Mouse (Mus musculus): ENCODE measurements at regions not wholly inside any gene's neighbourhood (a gene's known extent, or its start where the extent isn't known, plus 50 kb on each side); places are given as distances from the start of the nearest gene placed in this dataset.

DNA sequence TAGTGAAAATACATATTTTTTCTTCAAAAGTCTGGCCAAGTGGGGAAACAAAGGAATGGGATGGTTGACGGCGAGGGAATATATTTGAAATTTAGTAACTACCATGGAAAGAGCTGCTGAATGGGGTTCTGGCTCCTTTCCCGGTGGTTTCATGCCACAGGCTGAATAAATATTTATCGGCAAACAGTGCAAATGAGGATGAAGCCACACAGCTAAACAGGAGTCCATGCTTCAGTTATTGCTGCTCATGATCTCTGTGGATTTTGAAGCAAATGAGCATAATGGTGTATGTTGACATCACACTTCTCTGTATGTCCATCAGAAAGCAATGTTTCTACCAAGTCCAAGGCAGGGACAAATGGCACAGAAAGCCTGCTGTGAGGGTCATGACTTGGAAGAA is 3580.6 kb upstream of the Gm7489 start:
- Histone ChIP-seq H3K4me2 (ENCODE audit: low read depth, low read length) (no peak overlapping the region), H3K9ac (replicated peaks; ENCODE audit: low read length) (no peak overlapping the region), H3K27ac (replicated peaks; ENCODE audit: low read depth, low read length) (no peak overlapping the region), H3K36me3 (replicated peaks; ENCODE audit: control insufficient read depth, insufficient read depth, low read depth, low read length) (no peaks in the 10 kb centered on the region), H3K4me1 (ENCODE audit: control insufficient read depth, insufficient read depth, low read length) (no peaks in the 10 kb centered on the region), H3K27me3 (ENCODE audit: control insufficient read depth, insufficient read depth, low read length) (no peaks in the 10 kb centered on the region), H3K9me3 (replicated peaks; ENCODE audit: control insufficient read depth, low read length) (no peaks in the 10 kb centered on the region), H3K4me3 (ENCODE audit: low read depth, low read length) (no peak overlapping the region)
- 91% methylated on average over 4 of the region's 4 CpGs for WGBS
- DNase-seq (ENCODE audit: low spot score), result no peak
- no peak for ATAC-seq (replicated peaks; ENCODE audit: insufficient number of reproducible peaks, low FRiP score, low TSS enrichment, low read depth)

DNA sequence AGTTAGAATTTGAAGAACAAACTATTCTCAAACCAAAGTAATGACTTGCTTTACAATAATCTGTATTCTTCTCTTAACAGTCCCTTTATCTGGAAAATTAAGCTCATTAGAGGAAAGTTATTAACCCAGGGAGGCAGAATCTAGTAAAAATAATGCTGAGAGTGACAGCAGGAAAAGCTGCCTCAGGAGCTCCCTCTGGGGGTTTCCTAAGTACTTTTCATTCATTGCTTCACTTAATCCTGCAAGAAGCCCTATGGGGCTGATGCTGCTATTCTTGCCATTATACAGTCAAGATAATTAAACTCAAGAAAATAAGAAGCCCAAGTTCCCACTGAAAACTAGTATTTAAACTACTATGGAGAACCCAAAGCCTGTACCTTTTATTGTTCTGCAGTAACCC is 3563.9 kb upstream of the Gm7489 start:
- no peaks in the 10 kb centered on the region for H3K4me1 ChIP-seq (ENCODE audit: control insufficient read depth, insufficient read depth, low read length)
- DNase-seq (ENCODE audit: low spot score) (no peak), ATAC-seq (replicated peaks; ENCODE audit: insufficient number of reproducible peaks, low FRiP score, low TSS enrichment, low read depth) (no peak)
- H3K27me3 ChIP-seq (ENCODE audit: control insufficient read depth, insufficient read depth, low read length), result no peaks in the 10 kb centered on the region
- no peak overlapping the region for H3K27ac ChIP-seq (replicated peaks; ENCODE audit: low read depth, low read length)
- no peak overlapping the region for H3K4me3 ChIP-seq (ENCODE audit: low read depth, low read length)
- H3K9ac ChIP-seq (replicated peaks; ENCODE audit: low read length), result no peak overlapping the region
- no peaks in the 10 kb centered on the region for H3K9me3 ChIP-seq (replicated peaks; ENCODE audit: control insufficient read depth, low read length)
- no peak overlapping the region for H3K4me2 ChIP-seq (ENCODE audit: low read depth, low read length)
- H3K36me3 ChIP-seq (replicated peaks; ENCODE audit: control insufficient read depth, insufficient read depth, low read depth, low read length), result no peaks in the 10 kb centered on the region

DNA sequence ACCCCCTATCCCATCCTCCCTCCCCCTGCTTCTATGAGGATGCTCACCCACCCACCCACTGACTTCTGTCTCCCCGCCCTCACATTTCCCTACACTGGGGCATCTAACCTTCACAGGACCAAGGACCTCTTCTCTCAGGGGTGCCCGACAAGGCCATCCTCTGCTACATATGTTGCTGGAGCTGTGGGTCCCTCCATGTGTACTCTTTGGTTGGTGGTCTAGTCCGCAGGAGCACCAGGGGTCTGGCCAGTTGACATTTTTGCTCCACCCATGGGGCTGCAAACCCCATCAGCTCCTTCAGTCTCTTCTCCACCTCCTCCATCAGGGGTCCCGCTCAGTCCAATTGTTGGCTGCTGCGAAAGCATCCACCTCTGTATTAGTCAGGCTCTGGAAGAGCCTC is 3539.2 kb upstream of the Gm7489 start:
- Histone ChIP-seq H3K4me3 (ENCODE audit: low read depth, low read length) (no peak overlapping the region), H3K27me3 (ENCODE audit: control insufficient read depth, insufficient read depth, low read length) (no peaks in the 10 kb centered on the region), H3K9ac (replicated peaks; ENCODE audit: low read length) (no peak overlapping the region), H3K9me3 (replicated peaks; ENCODE audit: control insufficient read depth, low read length) (no peaks in the 10 kb centered on the region), H3K27ac (replicated peaks; ENCODE audit: low read depth, low read length) (no peak overlapping the region), H3K4me1 (ENCODE audit: control insufficient read depth, insufficient read depth, low read length) (no peaks in the 10 kb centered on the region), H3K36me3 (replicated peaks; ENCODE audit: control insufficient read depth, insufficient read depth, low read depth, low read length) (no peaks in the 10 kb centered on the region), H3K4me2 (ENCODE audit: low read depth, low read length) (no peak overlapping the region)
- WGBS, result 88% methylated on average over 5 of the region's 5 CpGs
- DNase-seq (ENCODE audit: low spot score) (no peak), ATAC-seq (replicated peaks; ENCODE audit: insufficient number of reproducible peaks, low FRiP score, low TSS enrichment, low read depth) (no peak)

DNA sequence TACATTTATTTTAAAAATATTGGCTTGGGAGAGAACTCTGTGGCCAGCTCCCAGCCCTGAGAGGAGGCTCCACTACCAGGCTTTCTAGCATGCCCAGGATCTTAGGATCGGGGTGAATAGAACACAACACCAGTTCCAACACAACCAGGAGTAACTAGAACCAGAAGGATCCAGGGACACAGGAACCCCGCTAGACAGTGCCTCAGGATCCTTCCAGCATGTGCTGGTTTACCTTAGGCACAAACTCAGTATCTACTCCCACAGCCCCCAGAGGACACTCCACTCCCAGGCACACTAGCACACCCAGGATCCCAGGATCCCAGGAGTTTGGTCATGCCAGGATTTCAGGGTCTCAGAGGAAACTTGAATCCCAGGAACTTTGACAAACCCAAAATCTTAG is 3537.8 kb upstream of the Gm7489 start:
- Histone ChIP-seq H3K27me3 (ENCODE audit: control insufficient read depth, insufficient read depth, low read length) (no peaks in the 10 kb centered on the region), H3K9ac (replicated peaks; ENCODE audit: low read length) (no peak overlapping the region), H3K36me3 (replicated peaks; ENCODE audit: control insufficient read depth, insufficient read depth, low read depth, low read length) (no peaks in the 10 kb centered on the region), H3K4me3 (ENCODE audit: low read depth, low read length) (no peak overlapping the region), H3K27ac (replicated peaks; ENCODE audit: low read depth, low read length) (no peak overlapping the region), H3K4me1 (ENCODE audit: control insufficient read depth, insufficient read depth, low read length) (no peaks in the 10 kb centered on the region), H3K4me2 (ENCODE audit: low read depth, low read length) (no peak overlapping the region), H3K9me3 (replicated peaks; ENCODE audit: control insufficient read depth, low read length) (no peaks in the 10 kb centered on the region)
- DNase-seq (ENCODE audit: low spot score), result no peak
- ATAC-seq (replicated peaks; ENCODE audit: insufficient number of reproducible peaks, low FRiP score, low TSS enrichment, low read depth), result no peak
- WGBS, result 86% methylated on average over 2 of the region's 2 CpGs

DNA sequence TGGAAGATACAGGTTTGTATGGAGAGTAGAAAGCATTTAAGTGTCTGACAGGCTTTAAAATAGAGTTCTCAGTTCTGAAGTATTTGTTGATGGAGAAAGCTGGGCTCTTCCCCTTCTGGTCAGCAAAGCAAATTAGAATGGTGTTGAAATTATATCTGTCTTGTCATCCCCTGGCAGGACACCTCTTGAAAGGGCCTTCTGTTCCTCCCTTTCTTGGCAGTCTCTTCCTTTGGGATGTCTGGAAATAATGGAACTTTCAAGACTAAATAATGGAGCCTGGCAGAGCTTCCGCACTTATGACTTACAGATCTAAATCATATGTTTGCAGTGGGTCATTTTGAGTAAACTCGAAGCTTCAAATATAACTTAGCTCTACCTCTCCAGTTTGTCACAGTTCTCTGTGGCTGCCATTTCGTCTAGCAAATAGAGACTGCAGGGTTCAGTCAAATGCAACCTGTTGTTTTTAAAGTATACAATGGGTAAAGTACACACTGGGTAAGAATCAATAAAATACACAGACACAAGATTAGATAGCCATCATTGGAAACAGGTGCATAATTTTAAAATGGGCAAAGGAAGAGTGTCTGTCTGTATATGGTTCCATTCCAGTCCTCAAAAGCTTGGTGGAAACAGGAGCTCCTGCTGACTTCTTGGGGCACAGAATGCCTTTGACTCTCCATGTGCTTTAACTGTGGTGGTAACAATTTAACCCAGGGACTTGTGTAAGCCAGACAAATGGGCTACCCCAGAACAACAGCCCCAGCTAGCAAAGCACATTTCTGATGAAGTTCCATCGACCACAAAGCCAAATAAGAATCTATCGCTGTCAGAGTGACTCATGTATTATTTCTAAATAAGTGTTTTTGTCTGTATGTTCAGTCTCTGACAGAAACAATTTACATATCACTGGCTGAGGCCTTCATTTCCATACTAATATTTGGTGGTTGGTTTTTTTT is 3524.4 kb upstream of the Gm7489 start:
- 80% methylated on average over 5 of the region's 5 CpGs for WGBS

DNA sequence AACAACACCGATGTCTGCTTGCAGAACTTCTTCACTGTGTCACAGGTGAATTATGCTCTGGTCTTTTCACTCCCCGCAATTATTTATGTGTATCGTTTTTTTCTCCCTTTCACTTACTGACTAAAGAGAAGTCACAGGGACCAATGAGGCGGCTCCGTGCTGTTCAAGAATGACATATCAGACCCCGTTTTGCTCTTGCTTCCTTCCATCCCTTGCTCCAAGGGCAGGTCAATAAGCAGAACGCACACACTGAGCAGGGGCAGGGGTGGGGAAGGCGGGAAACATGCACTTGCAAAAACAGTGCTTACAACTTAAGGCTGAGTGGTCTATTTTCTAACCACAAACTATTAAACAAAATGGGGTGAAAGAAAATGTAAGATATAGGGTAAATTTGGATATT is 3523.4 kb upstream of the Gm7489 start:
- H3K27me3 ChIP-seq (ENCODE audit: control insufficient read depth, insufficient read depth, low read length), result no peaks in the 10 kb centered on the region
- H3K4me2 ChIP-seq (ENCODE audit: low read depth, low read length), result no peak overlapping the region
- H3K9me3 ChIP-seq (replicated peaks; ENCODE audit: control insufficient read depth, low read length), result no peaks in the 10 kb centered on the region
- ATAC-seq (replicated peaks; ENCODE audit: insufficient number of reproducible peaks, low FRiP score, low TSS enrichment, low read depth) (no peak), DNase-seq (ENCODE audit: low spot score) (no peak)
- 88% methylated on average over 8 of the region's 8 CpGs for WGBS
- H3K9ac ChIP-seq (replicated peaks; ENCODE audit: low read length), result no peak overlapping the region
- H3K4me1 ChIP-seq (ENCODE audit: control insufficient read depth, insufficient read depth, low read length), result no peaks in the 10 kb centered on the region
- no peak overlapping the region for H3K27ac ChIP-seq (replicated peaks; ENCODE audit: low read depth, low read length)
- H3K4me3 ChIP-seq (ENCODE audit: low read depth, low read length), result no peak overlapping the region
- no peaks in the 10 kb centered on the region for H3K36me3 ChIP-seq (replicated peaks; ENCODE audit: control insufficient read depth, insufficient read depth, low read depth, low read length)

More for the DNA sequence above, 3524.4 kb upstream of the Gm7489 start:
- no peak overlapping the region for H3K9ac ChIP-seq (replicated peaks; ENCODE audit: low read length)
- no peaks in the 10 kb centered on the region for H3K36me3 ChIP-seq (replicated peaks; ENCODE audit: control insufficient read depth, insufficient read depth, low read depth, low read length)
- H3K4me1 ChIP-seq (ENCODE audit: control insufficient read depth, insufficient read depth, low read length), result no peaks in the 10 kb centered on the region
- DNase-seq (ENCODE audit: low spot score) (no peak), ATAC-seq (replicated peaks; ENCODE audit: insufficient number of reproducible peaks, low FRiP score, low TSS enrichment, low read depth) (no peak)
- no peak overlapping the region for H3K4me2 ChIP-seq (ENCODE audit: low read depth, low read length)
- H3K9me3 ChIP-seq (replicated peaks; ENCODE audit: control insufficient read depth, low read length), result no peaks in the 10 kb centered on the region
- no peak overlapping the region for H3K4me3 ChIP-seq (ENCODE audit: low read depth, low read length)
- no peaks in the 10 kb centered on the region for H3K27me3 ChIP-seq (ENCODE audit: control insufficient read depth, insufficient read depth, low read length)
- no peak overlapping the region for H3K27ac ChIP-seq (replicated peaks; ENCODE audit: low read depth, low read length)

DNA sequence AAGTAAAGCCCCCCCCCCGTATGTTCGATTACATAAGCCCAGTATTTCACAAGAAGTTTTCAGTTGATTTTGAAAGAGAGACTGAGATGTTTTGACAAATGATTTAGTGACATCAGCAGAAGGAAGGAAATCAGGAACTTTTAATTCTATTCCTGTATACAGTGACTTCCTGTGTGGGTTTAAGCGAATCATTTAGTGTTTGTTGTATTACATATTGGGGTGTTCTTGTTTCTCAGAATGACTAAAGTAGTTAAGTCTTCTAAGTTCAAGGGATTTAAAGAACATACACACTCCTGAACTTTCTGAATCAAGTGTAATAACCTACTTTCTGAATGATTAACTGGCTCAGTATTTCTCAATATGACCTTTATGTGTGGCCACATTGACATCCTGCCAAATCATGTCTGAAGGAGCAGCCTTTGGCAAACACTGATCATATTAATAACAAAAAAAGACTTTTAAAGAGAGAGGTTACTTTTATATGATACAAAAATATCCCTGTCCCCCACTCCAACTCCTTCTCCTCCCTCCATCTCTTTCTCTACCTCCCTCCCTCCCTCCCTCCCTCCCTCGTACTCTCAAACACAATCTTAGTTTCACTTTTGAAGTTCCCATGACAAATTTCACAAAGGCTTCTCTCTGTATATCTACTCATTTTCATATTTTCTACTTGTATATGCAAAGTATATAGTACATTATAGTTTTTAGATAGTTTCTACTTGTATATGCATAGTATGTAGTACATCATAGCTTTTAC is 3522.8 kb upstream of the Gm7489 start:
- Histone ChIP-seq H3K9ac (replicated peaks; ENCODE audit: low read length) (no peak overlapping the region), H3K4me3 (ENCODE audit: low read depth, low read length) (no peak overlapping the region), H3K27ac (replicated peaks; ENCODE audit: low read depth, low read length) (no peak overlapping the region), H3K27me3 (ENCODE audit: control insufficient read depth, insufficient read depth, low read length) (no peaks in the 10 kb centered on the region), H3K9me3 (replicated peaks; ENCODE audit: control insufficient read depth, low read length) (no peaks in the 10 kb centered on the region), H3K36me3 (replicated peaks; ENCODE audit: control insufficient read depth, insufficient read depth, low read depth, low read length) (no peaks in the 10 kb centered on the region), H3K4me2 (ENCODE audit: low read depth, low read length) (no peak overlapping the region), H3K4me1 (ENCODE audit: control insufficient read depth, insufficient read depth, low read length) (no peaks in the 10 kb centered on the region)
- WGBS, result 82% methylated on average over 4 of the region's 4 CpGs
- DNase-seq (ENCODE audit: low spot score) (no peak), ATAC-seq (replicated peaks; ENCODE audit: insufficient number of reproducible peaks, low FRiP score, low TSS enrichment, low read depth) (no peak)
